In the genomic region with DNA sequence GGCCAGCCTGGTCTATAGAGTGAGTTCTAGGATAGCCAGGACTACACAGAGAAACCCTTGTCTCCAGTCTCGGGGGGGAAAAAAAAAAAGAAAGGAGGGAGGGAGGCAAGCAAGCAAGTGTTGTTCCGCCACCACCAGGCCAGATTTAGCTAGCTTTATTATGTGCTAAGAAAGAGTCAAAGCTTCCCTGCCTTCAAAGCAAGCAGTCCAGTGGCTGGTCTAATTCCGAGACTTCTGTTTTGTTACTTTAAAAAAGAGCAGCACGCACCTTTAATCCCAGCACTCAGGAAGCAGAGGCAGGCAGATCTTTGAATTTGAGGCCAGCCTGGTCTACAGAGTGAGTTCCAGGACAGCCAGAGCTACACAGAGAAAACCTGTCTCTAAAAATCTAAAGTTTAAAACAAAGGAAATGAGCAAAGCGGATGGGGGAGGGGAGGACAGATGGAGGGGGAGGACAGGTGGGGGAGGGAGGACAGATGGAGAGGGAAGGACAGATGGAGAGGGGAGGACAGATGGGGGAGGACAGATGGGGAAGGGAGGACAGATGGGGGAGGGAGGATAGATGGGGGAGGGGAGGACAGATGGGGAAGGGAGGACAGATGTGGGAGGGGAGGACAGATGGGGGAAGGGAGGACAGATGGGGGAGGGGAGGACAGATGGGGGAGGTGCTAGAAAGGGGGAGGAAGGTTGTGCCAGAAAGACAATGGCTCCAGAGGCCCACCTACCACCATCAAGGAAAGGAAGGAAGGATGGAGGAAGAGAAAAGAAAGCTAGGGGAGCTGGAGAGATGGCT, we compare ENCODE assay signal across 24 mouse cellular contexts. TPM values are rescaled to one million over a fixed set of nuclear protein-coding genes. Genes with fewer than 3 reads are reported as not detected.
"Had no signal": no experiment of that assay in that cellular context is flagged by ENCODE, and none has a peak within 500 bp of the region (broad histone marks: within the 10 kb centered on the region; RNA-seq: fewer than 3 reads in every experiment).

No protein-coding gene starts in this region.

- H3K27ac ChIP-seq: macrophage; midbrain, embryonic 13.5 days; midbrain, embryonic 15.5 days; neural tube, embryonic 12.5 days; stomach, embryonic 15.5 days; stomach, postnatal 0 days had no signal

- H3K4me1 ChIP-seq: stomach, embryonic 15.5 days had no signal

- H3K36me3 ChIP-seq: midbrain, embryonic 13.5 days; midbrain, embryonic 15.5 days; neural tube, embryonic 12.5 days; stomach, embryonic 15.5 days had no signal

- H3K9me3 ChIP-seq: midbrain, embryonic 13.5 days; midbrain, embryonic 15.5 days; neural tube, embryonic 12.5 days; stomach, embryonic 15.5 days had no signal

- H3K4me3 ChIP-seq: megakaryocyte, embryonic 14.5 days; midbrain, embryonic 13.5 days; midbrain, embryonic 15.5 days; neural tube, embryonic 12.5 days; stomach, embryonic 15.5 days had no signal

- DNase-seq: lung, adult 18-20 months; lung, embryonic 14.5 days; lung, postnatal 14 days; lung, postnatal 36 days; right cerebral cortex, postnatal 14 days; thymus, adult 2 months; thymus, postnatal 25 days; thymus, postnatal 4 days had no signal

- H3K27me3 ChIP-seq: neural tube, embryonic 12.5 days had no signal

RNA-seq across cellular contexts. Expression of a gene that starts 4.7 kb away (rescaled TPM):
- total RNA-seq: monocyte, adult 5-6 weeks; neutrophil, adult 5-6 weeks had no signal
- polyA plus RNA-seq: macrophage; thymus, adult 2 months had no signal

RNA-seq across cellular contexts. Expression of a gene that starts 53.4 kb away (rescaled TPM):
- total RNA-seq: megakaryocyte progenitor cell, adult 5-6 weeks; midbrain, postnatal 0 days; monocyte, adult 5-6 weeks; neutrophil, adult 5-6 weeks had no signal
- polyA plus RNA-seq: lung, embryonic 14.5 days; macrophage; midbrain, embryonic 11.5 days; midbrain, embryonic 13.5 days; midbrain, embryonic 15.5 days; midbrain, postnatal 0 days; neural tube, embryonic 14.5 days; spleen, adult 2 months; stomach, postnatal 0 days; testis, adult 2 months; thymus, adult 2 months; urinary bladder, adult 2 months had no signal
